Mouse (Mus musculus) E14TG2a.4 (cell line): ENCODE measurements around the gene Prr14.
"Not testable (repeated sequence)": the region's sequence is repeated elsewhere in the genome, so short reads cannot be mapped to it uniquely, and the experiment has no call there.

ENCODE experiments used
- H3K27me3 ChIP-seq: 2 replicates; pipeline ENCODE4 v1.6.1; 2014; ENCODE audit warnings: low read length, control low read depth; ENCODE audit not compliant: insufficient read depth
- H3K36me3 ChIP-seq: 2 replicates; pipeline ENCODE4 v1.6.1; 2014; ENCODE audit warnings: low read length, control low read depth; ENCODE audit not compliant: insufficient read depth
- H3K4me1 ChIP-seq: replicated peaks from 2 replicates; pipeline ENCODE4 v1.6.1; 2014; ENCODE audit warnings: low read depth, low read length, control low read depth
- H3K4me3 ChIP-seq: replicated peaks from 2 replicates; pipeline ENCODE4 v1.5.1; 2014; ENCODE audit warnings: mild to moderate bottlenecking, low read length
- H3K9me3 ChIP-seq: 2 replicates; pipeline ENCODE4 v1.6.1; 2014; ENCODE audit warnings: low read length, control low read depth
- CTCF ChIP-seq: conservative IDR thresholded peaks from 2 replicates; pipeline ENCODE4 v1.5.1; 2014; ENCODE audit warnings: low read length
- NANOG ChIP-seq: IDR thresholded peaks from 2 replicates; pipeline ENCODE4 v1.6.1; 2014; ENCODE audit warnings: borderline replicate concordance, low read length, mixed read lengths
- POU5F1 ChIP-seq: IDR thresholded peaks from 2 replicates; pipeline ENCODE4 v1.6.1; 2014; ENCODE audit warnings: low read length, borderline replicate concordance

Gene Prr14

GRCm38 (mm10) chr7:127494648-127495047, 35.2 kb downstream of the Prr14 start:
- Histone ChIP-seq H3K9me3 (no peaks in the 10 kb centered on the region), H3K4me1 (peaks cover 14% of the 10 kb centered on the region), H3K4me3 (no peak overlapping the region), H3K36me3 (peaks cover 32% of the 10 kb centered on the region), H3K27me3 (no peaks in the 10 kb centered on the region)
- TF ChIP-seq CTCF (no peak), POU5F1 (no peak), NANOG (no peak)

DNA sequence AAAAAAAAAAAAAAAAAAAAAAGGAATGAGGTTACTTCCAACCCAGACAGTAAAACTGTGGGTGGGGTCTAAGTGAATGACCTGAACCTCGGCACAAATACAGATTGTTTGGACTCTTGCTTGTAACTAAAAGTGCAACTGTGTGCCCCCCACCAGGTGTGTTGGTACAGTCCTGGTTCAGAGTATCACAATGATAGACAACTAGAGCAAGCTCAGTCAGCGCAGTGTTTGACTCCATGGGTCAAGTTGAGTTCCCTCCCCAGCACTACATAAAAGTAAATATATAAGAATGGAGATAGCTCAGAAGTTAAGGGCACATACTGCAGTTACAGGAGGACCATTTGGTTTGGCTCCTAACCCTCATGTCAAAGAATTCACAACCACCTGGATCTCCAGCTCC, 38.0 kb downstream of the Prr14 start:
- TF ChIP-seq CTCF (no peak), POU5F1 (no peak), NANOG (no peak)
- Histone ChIP-seq H3K27me3 (no peaks in the 10 kb centered on the region), H3K4me1 (peaks cover 9% of the 10 kb centered on the region), H3K9me3 (no peaks in the 10 kb centered on the region), H3K36me3 (peaks cover 5% of the 10 kb centered on the region), H3K4me3 (no peak overlapping the region)

DNA sequence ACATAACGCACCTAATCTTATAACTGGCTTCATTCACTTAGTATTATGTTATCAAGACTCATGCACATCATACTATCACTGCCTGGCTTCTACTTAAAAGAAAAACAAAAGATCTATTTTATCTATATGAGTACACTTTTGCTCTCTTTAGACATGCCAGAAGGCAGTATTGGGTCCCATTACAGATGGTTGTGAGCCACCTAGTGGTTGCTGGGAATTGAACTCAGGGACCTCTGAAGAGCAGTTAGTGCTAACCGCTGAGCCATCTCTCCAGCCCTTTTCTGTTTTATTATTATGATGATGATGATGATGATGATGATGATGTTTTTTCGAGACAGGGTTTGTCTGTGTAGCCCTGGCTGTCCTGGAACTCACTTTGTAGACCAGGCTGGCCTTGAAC, 39.0 kb downstream of the Prr14 start:
- Histone ChIP-seq H3K36me3 (no peaks in the 10 kb centered on the region), H3K9me3 (no peaks in the 10 kb centered on the region), H3K27me3 (no peaks in the 10 kb centered on the region), H3K4me3 (no peak overlapping the region), H3K4me1 (peaks cover 9% of the 10 kb centered on the region)
- TF ChIP-seq NANOG (no peak), CTCF (peak; percentile 49), POU5F1 (no peak)

DNA sequence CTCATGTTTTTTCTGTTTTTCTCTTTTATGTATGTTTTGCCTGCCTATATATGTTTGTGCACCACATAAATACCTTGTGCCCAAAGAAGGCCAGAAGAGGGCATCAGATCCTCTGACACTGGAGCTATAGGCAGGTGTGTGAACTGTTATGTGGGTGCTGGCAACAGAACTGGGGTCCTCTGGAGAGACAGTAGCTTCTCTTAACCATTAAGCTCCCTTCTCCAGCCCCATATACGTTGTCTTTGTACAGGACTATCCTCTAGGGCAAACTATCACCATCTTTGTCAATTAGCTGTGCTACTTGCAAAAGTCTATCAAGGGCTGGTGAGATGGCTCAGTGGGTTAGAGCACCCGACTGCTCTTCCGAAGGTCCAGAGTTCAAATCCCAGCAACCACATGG, 48.9 kb downstream of the Prr14 start:
- TF ChIP-seq NANOG (no peak), POU5F1 (no peak)
- Histone ChIP-seq H3K36me3 (peaks cover 3% of the 10 kb centered on the region; the same call in 1 of the 2 replicates), H3K4me1 (peaks cover 24% of the 10 kb centered on the region), H3K9me3 (no peaks in the 10 kb centered on the region), H3K27me3 (no peaks in the 10 kb centered on the region), H3K4me3 (no peak overlapping the region)

GRCm38 (mm10) chr7:127509830-127510229, 50.4 kb downstream of the Prr14 start:
- H3K4me3 ChIP-seq, H3K27me3 ChIP-seq, H3K9me3 ChIP-seq: not testable (repeated sequence)
- Histone ChIP-seq H3K4me1 (peaks cover 39% of the 10 kb centered on the region), H3K36me3 (peaks cover 17% of the 10 kb centered on the region)

DNA sequence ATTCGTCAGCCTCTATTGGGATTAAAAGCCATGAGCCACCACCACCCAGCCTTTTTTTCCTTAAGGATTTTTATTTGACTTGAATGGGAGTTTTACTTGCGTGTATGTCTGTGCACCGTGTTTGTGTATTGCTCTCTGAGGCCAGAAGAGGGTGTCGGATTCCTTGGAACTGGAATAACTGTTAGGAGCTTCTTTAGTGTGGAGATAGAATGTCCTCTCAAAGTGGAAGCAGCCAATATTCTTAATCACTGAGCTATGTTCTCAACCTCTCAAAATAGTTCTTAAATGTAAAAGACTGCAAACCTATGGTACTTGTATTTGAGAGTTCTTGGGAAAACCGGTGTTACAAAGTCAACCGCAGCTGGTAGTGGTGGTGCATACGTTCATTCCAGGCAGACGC, 51.8 kb downstream of the Prr14 start:
- TF ChIP-seq POU5F1: no peak
- peak; percentile 22 for TF ChIP-seq CTCF
- no peak for TF ChIP-seq NANOG
- Histone ChIP-seq H3K9me3 (no peaks in the 10 kb centered on the region), H3K27me3 (no peaks in the 10 kb centered on the region), H3K4me3 (peak overlapping the region; percentile 86), H3K4me1 (peaks cover 53% of the 10 kb centered on the region), H3K36me3 (peaks cover 31% of the 10 kb centered on the region)

- TF ChIP-seq CTCF (no peak), POU5F1 (no peak), NANOG (no peak)
- peaks cover 37% of the 10 kb centered on the region for H3K36me3 ChIP-seq
- H3K9me3 ChIP-seq: no peaks in the 10 kb centered on the region
- H3K4me3 ChIP-seq: peak within 1 kb of the TSS; percentile 86
- no peaks in the 10 kb centered on the region for H3K27me3 ChIP-seq
- peaks cover 58% of the 10 kb centered on the region for H3K4me1 ChIP-seq
Measured at GRCm38 (mm10) chr7:127511808-127512230, 52.4 kb downstream of the Prr14 start, which contains the start of gene Srcap. TSS of gene Srcap (plus strand) at chr7:127511983.

- Histone ChIP-seq H3K27me3 (no peaks in the 10 kb centered on the region), H3K4me3 (peak overlapping the region; percentile 86), H3K36me3 (peaks cover 43% of the 10 kb centered on the region), H3K9me3 (no peaks in the 10 kb centered on the region), H3K4me1 (peaks cover 64% of the 10 kb centered on the region)
- TF ChIP-seq POU5F1 (no peak), CTCF (no peak), NANOG (no peak)
Measured at GRCm38 (mm10) chr7:127512231-127513015, 53.0 kb downstream of the Prr14 start.

DNA sequence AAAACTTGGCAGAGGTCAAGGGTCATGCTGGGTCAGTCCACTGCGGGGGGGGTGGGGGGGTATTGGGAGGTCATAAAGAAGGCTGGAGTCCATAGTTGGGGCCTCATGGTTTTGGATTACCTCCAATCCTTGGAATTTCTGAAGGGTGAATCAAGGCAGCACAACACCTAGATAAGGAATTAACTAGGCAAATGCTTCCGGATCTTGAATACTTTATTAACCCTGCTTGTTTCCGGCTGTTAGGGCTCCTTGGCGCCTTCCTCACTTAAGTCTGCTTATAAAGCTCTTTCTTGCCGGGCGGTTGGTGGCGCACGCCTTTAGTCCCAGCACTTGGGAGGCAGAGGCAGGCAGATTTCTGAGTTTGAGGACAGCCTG, 53.6 kb downstream of the Prr14 start:
- TF ChIP-seq POU5F1 (no peak), NANOG (no peak), CTCF (no peak)
- H3K9me3 ChIP-seq: no peaks in the 10 kb centered on the region
- no peaks in the 10 kb centered on the region for H3K27me3 ChIP-seq
- peaks cover 70% of the 10 kb centered on the region for H3K4me1 ChIP-seq
- H3K36me3 ChIP-seq: peaks cover 49% of the 10 kb centered on the region
- peak overlapping the region; percentile 81 for H3K4me3 ChIP-seq
